Mouse (Mus musculus) sigmoid colon, adult 10 weeks (tissue): ENCODE results near the gene Arhgef12. TPM values are rescaled to one million over a fixed set of nuclear protein-coding genes. Genes with fewer than 3 reads are reported as not detected.

Experiments
- polyA plus RNA-seq: library from polyadenylated mRNA; stranded (reverse); fragments of 350-450 nt; fragmentation: Illumina TruSeq; extraction: RNeasy Lipid Tissue Mini Kit (QIAGEN cat#74804); gene quantifications from one replicate; pipeline ENCODE4 v1.2.3, GENCODE M21; 2014; ENCODE audit warnings: low read depth, low replicate concordance

Gene Arhgef12
- 29.2 TPM for polyA plus RNA-seq

DNA sequence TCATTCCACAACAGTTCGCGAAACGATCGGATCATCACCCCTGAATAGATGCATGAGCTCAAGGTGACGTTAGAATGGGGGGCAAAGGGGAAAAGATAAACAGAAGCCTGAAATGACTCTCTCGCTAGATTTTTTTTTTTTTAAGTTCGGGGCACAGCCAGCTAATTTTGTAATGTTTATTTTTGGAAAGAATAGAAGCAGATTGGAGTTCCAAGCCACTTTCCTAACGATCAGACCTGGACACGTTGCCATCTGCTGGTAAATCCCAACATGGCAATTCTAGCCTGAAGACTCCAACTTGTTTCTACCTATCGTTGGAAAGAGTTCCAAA, at the start of gene Arhgef12:
Gene Arhgef12, minus strand, starts transcription at position 53 of the 331 bp plus-strand sequence.

GRCm38 (mm10) chr9:43116134-43116996, 9.3 kb upstream of the Arhgef12 start, which contains the start of gene Tmem136:
TSS of gene Tmem136 (minus strand) at chr9:43116570.

GRCm38 (mm10) chr9:42943781-42944535, 163.1 kb downstream of the Arhgef12 start, which contains the start of gene Grik4:
TSS of gene Grik4 (minus strand) at chr9:42944493.

Other genes starting within 250 kb of the Arhgef12 start
- gene Grik4, start 162.7 kb downstream of the Arhgef12 start, polyA plus RNA-seq, result 0.19 TPM
- 4.5 TPM for gene Tmem136, start 9.3 kb upstream of the Arhgef12 start, polyA plus RNA-seq
- gene Pou2f3, start 103.1 kb upstream of the Arhgef12 start, polyA plus RNA-seq, result 1.3 TPM
- gene Oaf, start 132.7 kb upstream of the Arhgef12 start, polyA plus RNA-seq, result 0.95 TPM
- gene Trim29, start 203.6 kb upstream of the Arhgef12 start, polyA plus RNA-seq, result not detected